Mouse (Mus musculus) ovary, adult 18-20 months (tissue): ENCODE data around the gene Itk.

Experiments
- DNase-seq: peaks from one replicate; pipeline ENCODE4 v3.0.0; 2022; ENCODE audit warnings: low spot score, mixed read lengths

Itk gene

GRCm38 (mm10) chr11:46308271-46308974 is 80.9 kb downstream of the Itk start:
- no peak for DNase-seq

- no peak for DNase-seq
Measured at GRCm38 (mm10) chr11:46307768-46308167, 81.5 kb downstream of the Itk start.

GRCm38 (mm10) chr11:46306776-46307175 is 82.5 kb downstream of the Itk start:
- no peak for DNase-seq

- DNase-seq, result no peak
Measured at GRCm38 (mm10) chr11:46305881-46306520, 83.3 kb downstream of the Itk start.

- DNase-seq, result peak; percentile 52
Measured at GRCm38 (mm10) chr11:46304864-46305710, 84.2 kb downstream of the Itk start.

GRCm38 (mm10) chr11:46304093-46304492 is 85.2 kb downstream of the Itk start:
- DNase-seq, result no peak

GRCm38 (mm10) chr11:46302471-46302870 is 86.8 kb downstream of the Itk start:
- DNase-seq, result no peak

GRCm38 (mm10) chr11:46301579-46302248 is 87.6 kb downstream of the Itk start:
- DNase-seq, result no peak

GRCm38 (mm10) chr11:46299901-46300300 is 89.4 kb downstream of the Itk start:
- DNase-seq, result no peak

GRCm38 (mm10) chr11:46298889-46299785 is 90.2 kb downstream of the Itk start:
- no peak for DNase-seq

- no peak for DNase-seq
Measured at GRCm38 (mm10) chr11:46294390-46294789, 94.9 kb downstream of the Itk start.

GRCm38 (mm10) chr11:46293491-46293890 is 95.8 kb downstream of the Itk start:
- DNase-seq, result no peak

GRCm38 (mm10) chr11:46290988-46291405 is 98.3 kb downstream of the Itk start:
- no peak for DNase-seq

- DNase-seq, result no peak
Measured at GRCm38 (mm10) chr11:46289561-46289960, 99.8 kb downstream of the Itk start.

- DNase-seq, result no peak
Measured at GRCm38 (mm10) chr11:46289022-46289421, 100.3 kb downstream of the Itk start.

GRCm38 (mm10) chr11:46288091-46288490 is 101.2 kb downstream of the Itk start:
- DNase-seq, result no peak

- no peak for DNase-seq
Measured at GRCm38 (mm10) chr11:46286803-46287202, 102.5 kb downstream of the Itk start.

- DNase-seq, result no peak
Measured at GRCm38 (mm10) chr11:46283800-46284199, 105.5 kb downstream of the Itk start.

- no peak for DNase-seq
Measured at GRCm38 (mm10) chr11:46282612-46283011, 106.7 kb downstream of the Itk start.

GRCm38 (mm10) chr11:46278709-46279108 is 110.6 kb downstream of the Itk start:
- no peak for DNase-seq

GRCm38 (mm10) chr11:46278140-46278539 is 111.2 kb downstream of the Itk start:
- DNase-seq, result peak; percentile 23
